Mouse (Mus musculus) liver, postnatal 0 days (tissue): ENCODE data around the gene Lmna.

Experiments used
- CTCF ChIP-seq: sonication (generic); IDR thresholded peaks from 2 replicates; pipeline ENCODE4 v1.5.1; 2016; ENCODE audit warnings: antibody characterized with exemption, low read depth
- EP300 ChIP-seq: IDR thresholded peaks from 2 replicates; pipeline ENCODE4 v1.6.1; 2016; ENCODE audit warnings: antibody characterized with exemption, low read depth, mild to moderate bottlenecking

GRCm38 (mm10) chr3:88470943-88471479 is 38.7 kb downstream of the Lmna start:
- TF ChIP-seq EP300 (no peak), CTCF (no peak)
